Mouse (Mus musculus) stomach, embryonic 15.5 days (tissue): Measurements from ENCODE around the gene Scarf2. TPM values are rescaled to one million over a fixed set of nuclear protein-coding genes. Genes with fewer than 3 reads are reported as not detected.

Experiments
- ATAC-seq: fragments of 200-750 bp; cut with Nextera tagmentation; 2 replicates; pipeline ENCODE4 v1.8.0; 2017; ENCODE audit warnings: low read depth, moderate number of reproducible peaks, moderate TSS enrichment; ENCODE audit not compliant: insufficient read depth, low FRiP score
- H3K27ac ChIP-seq: fragments of 300-500 bp; sonication (generic); 2 replicates; pipeline ENCODE4 v1.5.1; 2015; ENCODE audit warnings: mild to moderate bottlenecking, inconsistent platforms
- H3K27me3 ChIP-seq: fragments of 300-500 bp; sonication (generic); replicated peaks from 2 replicates; pipeline ENCODE4 v1.6.1; 2015; ENCODE audit warnings: inconsistent platforms
- H3K36me3 ChIP-seq: fragments of 300-500 bp; sonication (generic); 2 replicates; pipeline ENCODE4 v1.6.1; 2015; ENCODE audit warnings: inconsistent platforms
- H3K4me1 ChIP-seq: fragments of 300-500 bp; sonication (generic); 2 replicates; pipeline ENCODE4 v1.6.1; 2015; ENCODE audit warnings: inconsistent platforms
- H3K4me2 ChIP-seq: fragments of 300-500 bp; sonication (generic); 2 replicates; pipeline ENCODE4 v1.6.1; 2015; ENCODE audit warnings: mild to moderate bottlenecking, inconsistent platforms
- H3K4me3 ChIP-seq: fragments of 300-500 bp; sonication (generic); replicated peaks from 2 replicates; pipeline ENCODE4 v1.5.1; 2015; ENCODE audit warnings: inconsistent platforms
- H3K9ac ChIP-seq: fragments of 300-500 bp; sonication (generic); 2 replicates; pipeline ENCODE4 v1.6.1; 2015; ENCODE audit warnings: inconsistent platforms
- H3K9me3 ChIP-seq: fragments of 300-500 bp; sonication (generic); 2 replicates; pipeline ENCODE4 v1.6.1; 2016; ENCODE audit warnings: inconsistent platforms
- WGBS: fragments of 180-500 bp; shearing (Covaris S2); methylation state at CpG from one replicate; pipeline ENCODE4 v1.1.7; 2015; 5-methylcytosine and 5-hydroxymethylcytosine counted together
- polyA plus RNA-seq: library from polyadenylated mRNA; unstranded; fragments of >200 nt; fragmentation: Nextera tagmentation; extraction: Ambion mirVana; gene quantifications from 2 replicates; pipeline ENCODE4 v1.2.1, GENCODE M21; 2015

Gene Scarf2
- 15.8 and 18.5 TPM in 2 replicates for polyA plus RNA-seq

DNA sequence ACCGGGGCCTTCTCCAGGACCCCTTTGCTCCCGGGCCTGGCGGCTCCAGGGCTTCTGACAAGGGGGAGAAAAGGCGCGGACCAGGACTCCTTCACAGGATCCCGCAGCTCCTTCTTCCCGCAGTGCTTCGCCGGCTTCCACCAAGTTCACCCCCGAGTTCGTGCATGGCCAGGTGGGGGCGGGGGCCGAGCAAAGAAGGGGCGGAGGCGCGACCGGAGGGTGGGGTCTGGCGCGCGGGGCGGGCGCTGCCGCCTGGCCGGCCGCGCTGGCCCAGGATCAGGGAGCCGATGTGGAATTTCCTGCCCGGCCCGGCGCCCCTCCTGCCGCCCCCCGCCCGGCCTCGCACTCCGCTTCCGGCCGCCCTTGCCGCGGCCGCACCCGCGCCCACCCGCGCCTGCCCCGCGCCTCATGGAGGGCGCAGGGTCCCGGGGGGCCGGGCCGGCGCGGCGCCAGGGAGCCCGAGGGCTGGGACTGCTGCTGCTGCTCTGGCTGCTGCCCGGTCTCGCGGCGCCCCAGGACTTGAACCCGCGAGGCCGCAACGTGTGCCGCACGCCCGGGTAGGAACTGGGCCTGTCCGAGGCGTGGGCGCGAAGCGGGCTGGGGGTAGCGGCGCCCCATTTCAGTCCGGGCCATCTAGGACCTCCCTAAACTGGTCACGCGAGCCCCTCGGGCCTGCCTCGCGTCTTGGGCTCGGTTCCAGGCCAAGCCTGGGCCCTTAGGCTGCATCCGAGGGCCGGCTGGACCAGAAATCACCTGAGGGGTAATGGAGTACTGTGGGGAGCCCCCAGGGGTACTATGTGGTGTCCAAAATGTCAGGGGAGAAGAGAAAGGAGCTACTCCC is at the start of gene Scarf2:
Scarf2 (plus strand) TSS at position 312 of the 841 bp plus-strand sequence.
- peaks cover 13% of the 10 kb centered on the region; the same call in 1 of the 2 replicates for H3K36me3 ChIP-seq
- peak within 1 kb of the TSS; percentile 67 for H3K4me3 ChIP-seq
- H3K27me3 ChIP-seq = peaks cover 34% of the 10 kb centered on the region
- peak within 1 kb of the TSS; percentile 95 for H3K27ac ChIP-seq
- peaks cover 38% of the 10 kb centered on the region for H3K4me1 ChIP-seq
- no peaks in the 10 kb centered on the region for H3K9me3 ChIP-seq
- 2% methylated on average over 79 of the region's 81 CpGs for WGBS
- peak; percentile 65 for ATAC-seq
- H3K4me2 ChIP-seq = peak within 1 kb of the TSS; percentile 77
- H3K9ac ChIP-seq = peak within 1 kb of the TSS; percentile 74

DNA sequence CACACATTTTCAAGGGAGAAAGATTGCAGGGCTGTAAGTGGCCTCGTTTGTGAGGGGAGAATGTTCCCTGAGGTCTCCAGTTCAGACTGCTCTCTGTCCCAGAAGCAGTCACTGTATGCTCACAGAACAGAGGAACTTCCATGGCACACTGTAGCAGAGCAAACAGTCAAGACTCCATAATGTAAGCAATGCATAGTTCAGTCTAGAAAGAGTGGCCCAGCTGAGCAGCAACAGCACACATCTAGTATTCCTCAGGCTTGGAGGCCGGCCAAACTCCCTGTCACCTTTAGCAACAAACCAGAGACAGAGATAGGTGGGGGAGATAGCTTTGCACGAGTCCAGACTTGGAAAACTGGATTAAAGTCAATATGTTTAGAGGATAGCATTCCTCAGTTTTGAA is 44.1 kb upstream of the Scarf2 start:
- Histone ChIP-seq H3K9ac (no peak overlapping the region), H3K27ac (peak overlapping the region; percentile 36), H3K4me1 (peaks cover 9% of the 10 kb centered on the region), H3K36me3 (no peaks in the 10 kb centered on the region), H3K4me2 (no peak overlapping the region), H3K9me3 (no peaks in the 10 kb centered on the region), H3K27me3 (no peaks in the 10 kb centered on the region), H3K4me3 (no peak overlapping the region)
- 9% methylated on average over 3 of the region's 3 CpGs for WGBS
- ATAC-seq = peak; percentile 82; the same call in 1 of the 2 replicates

GRCm38 (mm10) chr16:17753686-17754085 is 43.4 kb upstream of the Scarf2 start:
- H3K27me3 ChIP-seq = no peaks in the 10 kb centered on the region
- peaks cover 10% of the 10 kb centered on the region for H3K4me1 ChIP-seq
- H3K9me3 ChIP-seq = no peaks in the 10 kb centered on the region
- no peak overlapping the region for H3K4me3 ChIP-seq
- no peaks in the 10 kb centered on the region for H3K36me3 ChIP-seq
- peak overlapping the region; percentile 36 for H3K27ac ChIP-seq
- no peak for ATAC-seq
- H3K4me2 ChIP-seq = no peak overlapping the region
- H3K9ac ChIP-seq = no peak overlapping the region
- WGBS = 43% methylated on average over 1 of the region's 1 CpGs

DNA sequence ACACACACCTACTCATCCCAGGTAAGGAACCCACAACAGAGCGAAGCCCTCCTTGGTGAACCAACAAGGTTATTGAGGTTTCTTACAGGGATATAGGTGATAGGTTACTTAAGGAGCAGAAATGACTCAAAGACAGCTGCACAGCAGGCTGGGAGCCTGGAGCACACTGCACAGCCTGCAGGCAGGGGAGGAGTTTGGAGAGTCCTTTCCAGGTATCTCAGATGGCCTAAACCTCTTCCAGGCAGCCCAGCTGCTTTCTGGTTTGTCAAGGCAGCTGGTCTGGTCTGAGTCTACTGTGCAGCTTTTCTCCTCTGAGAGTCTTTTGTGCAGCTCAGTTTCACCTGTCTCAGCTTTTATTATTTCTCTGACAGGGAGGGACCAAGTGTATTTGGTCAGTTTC is 39.3 kb upstream of the Scarf2 start:
- no peaks in the 10 kb centered on the region for H3K36me3 ChIP-seq
- ATAC-seq = no peak
- H3K4me1 ChIP-seq = peaks cover 29% of the 10 kb centered on the region
- H3K9me3 ChIP-seq = no peaks in the 10 kb centered on the region
- H3K27me3 ChIP-seq = no peaks in the 10 kb centered on the region
- no peak overlapping the region for H3K4me2 ChIP-seq
- no peak overlapping the region for H3K4me3 ChIP-seq
- WGBS = 88% methylated on average over 1 of the region's 1 CpGs
- H3K9ac ChIP-seq = no peak overlapping the region
- no peak overlapping the region for H3K27ac ChIP-seq

DNA sequence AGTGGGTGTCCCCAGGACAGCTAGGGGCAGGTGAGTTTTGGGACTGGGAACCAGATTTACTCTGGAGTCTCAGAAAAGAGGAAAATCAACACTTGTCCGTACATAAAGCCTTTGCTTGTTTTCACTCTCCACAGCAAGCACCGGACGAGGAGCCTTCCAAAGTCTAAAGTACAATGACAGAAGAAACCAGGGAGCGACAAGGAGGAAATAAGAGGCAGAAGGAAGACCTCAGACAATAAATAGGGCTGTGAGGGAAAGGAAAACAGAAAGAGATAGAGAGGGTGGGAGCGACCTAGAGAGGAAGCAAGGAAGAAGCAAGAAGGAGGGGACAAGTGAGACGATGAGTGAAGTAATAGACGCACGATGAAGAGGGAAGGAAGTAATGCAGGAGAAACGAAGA is 38.2 kb upstream of the Scarf2 start:
- ATAC-seq = no peak
- H3K9me3 ChIP-seq = no peaks in the 10 kb centered on the region
- 43% methylated on average over 9 of the region's 9 CpGs for WGBS
- H3K4me1 ChIP-seq = peaks cover 22% of the 10 kb centered on the region
- H3K4me3 ChIP-seq = peak overlapping the region; percentile 64
- H3K27me3 ChIP-seq = no peaks in the 10 kb centered on the region
- H3K4me2 ChIP-seq = peak overlapping the region; percentile 93
- H3K36me3 ChIP-seq = no peaks in the 10 kb centered on the region
- H3K27ac ChIP-seq = peak overlapping the region; percentile 64; the same call in 1 of the 2 replicates
- no peak overlapping the region; the same call in 1 of the 2 replicates for H3K9ac ChIP-seq

DNA sequence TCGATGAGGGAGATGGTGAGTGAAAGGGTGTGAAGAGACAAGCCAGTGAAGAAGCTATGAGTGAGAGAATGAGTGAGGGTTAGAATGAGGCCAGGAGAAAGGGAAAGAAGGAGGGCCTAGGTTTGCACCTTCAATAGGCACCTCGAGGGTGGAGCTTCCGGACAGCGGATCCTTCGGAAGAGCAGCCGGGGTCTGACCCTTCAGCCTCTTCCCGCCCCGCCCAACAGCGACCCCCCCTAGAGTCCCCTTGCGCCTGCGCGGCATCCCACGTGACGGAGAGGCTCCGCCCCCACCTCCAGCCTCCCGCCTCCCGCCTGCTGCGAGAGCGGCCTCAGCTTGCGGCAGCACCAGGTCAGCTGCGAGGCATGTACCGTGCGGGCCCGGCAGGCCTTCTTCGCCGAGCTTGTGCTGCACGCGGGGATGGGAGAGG is 37.7 kb upstream of the Scarf2 start, which contains the start of gene Klhl22:
Klhl22 (plus strand) TSS at position 275 of the 430 bp plus-strand sequence.
- peak within 1 kb of the TSS; percentile 64 for H3K27ac ChIP-seq
- peak; percentile 86 for ATAC-seq
- H3K27me3 ChIP-seq = no peaks in the 10 kb centered on the region
- under 1% methylated on average over 25 of the region's 28 CpGs for WGBS
- H3K4me2 ChIP-seq = peak within 1 kb of the TSS; percentile 93
- no peaks in the 10 kb centered on the region for H3K36me3 ChIP-seq
- H3K4me3 ChIP-seq = peak within 1 kb of the TSS; percentile 64
- H3K4me1 ChIP-seq = peaks cover 27% of the 10 kb centered on the region
- no peaks in the 10 kb centered on the region for H3K9me3 ChIP-seq
- H3K9ac ChIP-seq = peak within 1 kb of the TSS; percentile 76

- peak overlapping the region; percentile 76 for H3K9ac ChIP-seq
- H3K9me3 ChIP-seq = no peaks in the 10 kb centered on the region
- peak overlapping the region; percentile 64 for H3K4me3 ChIP-seq
- peak overlapping the region; percentile 64 for H3K27ac ChIP-seq
- WGBS = 1% methylated on average over 49 of the region's 54 CpGs
- H3K36me3 ChIP-seq = no peaks in the 10 kb centered on the region
- no peaks in the 10 kb centered on the region for H3K27me3 ChIP-seq
- peaks cover 28% of the 10 kb centered on the region for H3K4me1 ChIP-seq
- ATAC-seq = peak; percentile 25
- peak overlapping the region; percentile 93 for H3K4me2 ChIP-seq
Observed at GRCm38 (mm10) chr16:17759813-17760321, 37.2 kb upstream of the Scarf2 start.

GRCm38 (mm10) chr16:17760657-17761056 is 36.4 kb upstream of the Scarf2 start:
- Histone ChIP-seq H3K27ac (no peak overlapping the region), H3K9me3 (no peaks in the 10 kb centered on the region), H3K4me1 (peaks cover 28% of the 10 kb centered on the region), H3K4me2 (peak overlapping the region; percentile 93), H3K9ac (no peak overlapping the region), H3K36me3 (no peaks in the 10 kb centered on the region; the same call in 1 of the 2 replicates), H3K27me3 (no peaks in the 10 kb centered on the region), H3K4me3 (peak overlapping the region; percentile 64)
- no peak for ATAC-seq
- 35% methylated on average over 8 of the region's 8 CpGs for WGBS

DNA sequence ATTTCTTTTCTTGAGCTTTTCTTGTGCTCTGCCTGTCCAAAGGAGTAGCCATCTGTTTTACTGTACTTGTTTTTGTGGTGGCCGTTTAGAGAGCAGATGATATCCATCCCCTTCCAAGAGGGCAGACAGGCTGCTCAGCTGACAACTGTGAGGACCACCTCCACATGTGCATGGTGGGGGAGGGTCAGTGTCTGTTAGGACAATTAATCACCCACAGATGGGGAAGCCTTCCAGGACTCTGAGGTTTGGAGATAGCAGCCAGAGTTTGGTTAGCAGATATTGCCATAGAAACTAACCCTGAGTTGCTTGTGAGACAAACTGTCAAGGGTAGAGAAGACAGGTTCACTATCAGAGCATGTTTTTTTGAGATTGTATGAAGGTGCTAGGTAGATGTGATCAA is 36.0 kb upstream of the Scarf2 start:
- Histone ChIP-seq H3K4me3 (peak overlapping the region; percentile 64; the same call in 1 of the 2 replicates), H3K27me3 (no peaks in the 10 kb centered on the region), H3K4me1 (peaks cover 28% of the 10 kb centered on the region), H3K36me3 (no peaks in the 10 kb centered on the region; the same call in 1 of the 2 replicates), H3K4me2 (peak overlapping the region; percentile 93), H3K9me3 (no peaks in the 10 kb centered on the region), H3K9ac (no peak overlapping the region), H3K27ac (no peak overlapping the region)
- 30% methylated on average over 1 of the region's 1 CpGs for WGBS
- no peak for ATAC-seq

DNA sequence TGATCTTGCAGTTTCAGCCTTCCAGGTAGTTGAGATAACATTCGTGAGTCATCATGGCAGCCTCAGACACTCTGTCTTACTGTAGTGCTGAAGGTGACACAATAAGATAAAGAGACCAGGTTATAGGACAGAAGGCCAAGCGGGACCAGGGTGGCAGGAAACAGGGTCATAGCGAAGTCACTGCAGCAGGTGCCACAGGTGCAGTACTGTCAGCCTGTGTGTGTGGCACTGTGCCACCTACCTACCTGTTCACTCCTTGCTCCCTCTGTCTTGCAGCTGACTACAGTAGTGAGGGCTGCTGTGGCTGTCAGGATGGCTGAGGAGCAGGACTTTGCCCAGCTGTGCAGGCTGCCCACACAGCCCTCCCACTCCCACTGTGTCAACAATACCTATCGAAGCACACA is 33.0 kb upstream of the Scarf2 start:
- H3K36me3 ChIP-seq = peaks cover 4% of the 10 kb centered on the region; the same call in 1 of the 2 replicates
- ATAC-seq = peak; percentile 73
- H3K9me3 ChIP-seq = no peaks in the 10 kb centered on the region
- no peak overlapping the region for H3K4me3 ChIP-seq
- no peak overlapping the region for H3K4me2 ChIP-seq
- no peaks in the 10 kb centered on the region for H3K27me3 ChIP-seq
- H3K27ac ChIP-seq = peak overlapping the region; percentile 23; the same call in 1 of the 2 replicates
- peaks cover 23% of the 10 kb centered on the region; the same call in 1 of the 2 replicates for H3K4me1 ChIP-seq
- 66% methylated on average over 4 of the region's 4 CpGs for WGBS
- H3K9ac ChIP-seq = no peak overlapping the region

- Histone ChIP-seq H3K4me1 (peaks cover 6% of the 10 kb centered on the region; the same call in 1 of the 2 replicates), H3K9ac (no peak overlapping the region), H3K36me3 (peaks cover 15% of the 10 kb centered on the region), H3K27me3 (no peaks in the 10 kb centered on the region), H3K27ac (no peak overlapping the region), H3K4me3 (no peak overlapping the region), H3K9me3 (no peaks in the 10 kb centered on the region), H3K4me2 (no peak overlapping the region)
- no peak for ATAC-seq
- WGBS = 77% methylated on average over 7 of the region's 7 CpGs
Observed at GRCm38 (mm10) chr16:17768834-17769233, 28.2 kb upstream of the Scarf2 start.
